Mouse (Mus musculus) forebrain, embryonic 14.5 days (tissue): Measurements from ENCODE around the gene Tnfrsf1a. TPM values are rescaled to one million over a fixed set of nuclear protein-coding genes. Genes with fewer than 3 reads are reported as not detected.
A peak's percentile ranks its signal among the peaks of the same experiment; 100 is the strongest.

Source experiments
- ATAC-seq: fragments of 200-750 bp; cut with Nextera tagmentation; 2 replicates; pipeline ENCODE4 v1.8.0; 2017; ENCODE audit warnings: mild to moderate bottlenecking, moderate library complexity
- DNase-seq: peaks from one replicate; pipeline ENCODE4 v3.0.0-alpha.2; 2015; ENCODE audit warnings: low spot score
- H3K27ac ChIP-seq: fragments of 300-500 bp; sonication (generic); 2 replicates; pipeline ENCODE4 v1.5.1; 2014; ENCODE audit warnings: low read depth, mild to moderate bottlenecking, control low read depth, low read length, moderate library complexity
- H3K27me3 ChIP-seq: fragments of 300-500 bp; sonication (generic); replicated peaks from 2 replicates; pipeline ENCODE4 v1.6.1; 2014; ENCODE audit warnings: low read length, control low read depth, mixed read lengths; ENCODE audit not compliant: control insufficient read depth, insufficient read depth
- H3K36me3 ChIP-seq: fragments of 300-500 bp; sonication (generic); 2 replicates; pipeline ENCODE4 v1.6.1; 2014; ENCODE audit warnings: low read length, control low read depth; ENCODE audit not compliant: control insufficient read depth, insufficient read depth
- H3K4me1 ChIP-seq: fragments of 300-500 bp; sonication (generic); 2 replicates; pipeline ENCODE4 v1.6.1; 2014; ENCODE audit warnings: antibody characterized with exemption, low read length, control low read depth; ENCODE audit not compliant: control insufficient read depth, insufficient read depth
- H3K4me2 ChIP-seq: fragments of 300-500 bp; sonication (generic); 2 replicates; pipeline ENCODE4 v1.6.1; 2014; ENCODE audit warnings: mild to moderate bottlenecking, control low read depth, low read length
- H3K4me3 ChIP-seq: fragments of 300-500 bp; sonication (generic); 2 replicates; pipeline ENCODE4 v1.5.1; 2014; ENCODE audit warnings: low read depth, low read length, control low read depth
- H3K9ac ChIP-seq: fragments of 300-500 bp; sonication (generic); 2 replicates; pipeline ENCODE4 v1.6.1; 2014; ENCODE audit warnings: mild to moderate bottlenecking, low read length, control low read depth, moderate library complexity
- H3K9me3 ChIP-seq: fragments of 300-500 bp; sonication (generic); replicated peaks from 2 replicates; pipeline ENCODE4 v1.6.1; 2016; ENCODE audit warnings: low read length, control low read depth, mixed read lengths; ENCODE audit not compliant: control insufficient read depth
- WGBS: fragments of 180-500 bp; shearing (Covaris S2); extraction: QIAGEN DNeasy Blood & Tissue Kit; methylation state at CpG from one replicate; pipeline ENCODE4 v1.1.7; 2014; 5-methylcytosine and 5-hydroxymethylcytosine counted together
- polyA plus RNA-seq: library from polyadenylated mRNA; unstranded; fragments of >200 nt; fragmentation: Nextera tagmentation; extraction: Ambion mirVana; gene quantifications from 2 replicates; pipeline ENCODE4 v1.2.1, GENCODE M21; 2014

Tnfrsf1a gene
- polyA plus RNA-seq, 1 experiment from 2014 or later: 14.2 TPM

- Histone ChIP-seq H3K36me3 (no peaks in the 10 kb centered on the region), H3K4me3 (no peak overlapping the region), H3K9me3 (no peaks in the 10 kb centered on the region), H3K4me1 (peaks cover 5% of the 10 kb centered on the region; the same call in 1 of the 2 replicates), H3K27me3 (peaks cover 20% of the 10 kb centered on the region), H3K9ac (no peak overlapping the region), H3K27ac (no peak overlapping the region), H3K4me2 (no peak overlapping the region)
- no peak for ATAC-seq
- no peak for DNase-seq
- WGBS: 6% methylated on average over 8 of the region's 8 CpGs
These were observed 15.3 kb downstream of the Tnfrsf1a start for GRCm38 (mm10) chr6:125364448-125364847.

- Histone ChIP-seq H3K36me3 (no peaks in the 10 kb centered on the region), H3K9ac (no peak overlapping the region), H3K4me3 (no peak overlapping the region), H3K4me1 (peaks cover 5% of the 10 kb centered on the region; the same call in 1 of the 2 replicates), H3K9me3 (no peaks in the 10 kb centered on the region), H3K27me3 (peaks cover 20% of the 10 kb centered on the region), H3K4me2 (no peak overlapping the region), H3K27ac (no peak overlapping the region)
- no peak for DNase-seq
- WGBS: 87% methylated on average over 5 of the region's 5 CpGs
- no peak for ATAC-seq
These were observed 16.4 kb downstream of the Tnfrsf1a start for GRCm38 (mm10) chr6:125365522-125365921.

- Histone ChIP-seq H3K4me2 (no peak overlapping the region), H3K4me1 (peaks cover 5% of the 10 kb centered on the region; the same call in 1 of the 2 replicates), H3K4me3 (no peak overlapping the region), H3K27ac (no peak overlapping the region), H3K9ac (no peak overlapping the region), H3K27me3 (peaks cover 17% of the 10 kb centered on the region), H3K9me3 (no peaks in the 10 kb centered on the region), H3K36me3 (no peaks in the 10 kb centered on the region)
- 71% methylated on average over 1 of the region's 1 CpGs for WGBS
- DNase-seq (no peak), ATAC-seq (no peak)
These were observed 17.0 kb downstream of the Tnfrsf1a start for GRCm38 (mm10) chr6:125366133-125366532.

- Histone ChIP-seq H3K4me1 (0 out of 2 replicates have a peak, but pooled peaks cover 2% of the 10 kb centered on the region), H3K36me3 (no peaks in the 10 kb centered on the region), H3K27me3 (peaks cover 8% of the 10 kb centered on the region), H3K27ac (no peak overlapping the region), H3K4me3 (no peak overlapping the region), H3K4me2 (no peak overlapping the region), H3K9me3 (no peaks in the 10 kb centered on the region), H3K9ac (no peak overlapping the region)
- DNase-seq (no peak), ATAC-seq (no peak)
- 49% methylated on average over 4 of the region's 4 CpGs for WGBS
These were observed 18.7 kb downstream of the Tnfrsf1a start for GRCm38 (mm10) chr6:125367758-125368371.

GRCm38 (mm10) chr6:125377042-125377441 lies 27.9 kb downstream of the Tnfrsf1a start:
- Histone ChIP-seq H3K27me3 (peaks cover 29% of the 10 kb centered on the region), H3K9me3 (no peaks in the 10 kb centered on the region), H3K9ac (no peak overlapping the region), H3K27ac (no peak overlapping the region), H3K4me2 (no peak overlapping the region), H3K36me3 (no peaks in the 10 kb centered on the region), H3K4me1 (no peaks in the 10 kb centered on the region), H3K4me3 (no peak overlapping the region)
- WGBS: 55% methylated on average over 6 of the region's 6 CpGs
- DNase-seq: peak; percentile 21
- ATAC-seq: no peak

GRCm38 (mm10) chr6:125377582-125378451 lies 28.7 kb downstream of the Tnfrsf1a start:
- H3K27me3 ChIP-seq: peaks cover 31% of the 10 kb centered on the region
- no peak overlapping the region for H3K27ac ChIP-seq
- no peaks in the 10 kb centered on the region for H3K9me3 ChIP-seq
- no peaks in the 10 kb centered on the region for H3K36me3 ChIP-seq
- ATAC-seq: peak; percentile 29; the same call in 1 of the 2 replicates
- no peaks in the 10 kb centered on the region for H3K4me1 ChIP-seq
- 47% methylated on average over 14 of the region's 16 CpGs for WGBS
- H3K4me3 ChIP-seq: no peak overlapping the region
- peak; percentile 22 for DNase-seq
- H3K4me2 ChIP-seq: no peak overlapping the region
- no peak overlapping the region for H3K9ac ChIP-seq

GRCm38 (mm10) chr6:125378621-125379020 lies 29.5 kb downstream of the Tnfrsf1a start:
- no peak overlapping the region for H3K9ac ChIP-seq
- DNase-seq: no peak
- peak; percentile 7; the same call in 1 of the 2 replicates for ATAC-seq
- H3K4me2 ChIP-seq: no peak overlapping the region
- H3K36me3 ChIP-seq: no peaks in the 10 kb centered on the region
- H3K4me3 ChIP-seq: no peak overlapping the region
- WGBS: 12% methylated on average over 6 of the region's 6 CpGs
- no peak overlapping the region for H3K27ac ChIP-seq
- H3K9me3 ChIP-seq: no peaks in the 10 kb centered on the region
- H3K4me1 ChIP-seq: no peaks in the 10 kb centered on the region
- peaks cover 31% of the 10 kb centered on the region for H3K27me3 ChIP-seq

- Histone ChIP-seq H3K4me2 (peak overlapping the region; percentile 48; the same call in 1 of the 2 replicates), H3K36me3 (no peaks in the 10 kb centered on the region), H3K4me3 (peak overlapping the region; percentile 10; the same call in 1 of the 2 replicates), H3K4me1 (no peaks in the 10 kb centered on the region), H3K9me3 (no peaks in the 10 kb centered on the region), H3K27me3 (peaks cover 31% of the 10 kb centered on the region), H3K9ac (no peak overlapping the region), H3K27ac (no peak overlapping the region)
- no peak for DNase-seq
- WGBS: 5% methylated on average over 9 of the region's 9 CpGs
- ATAC-seq: no peak
These were observed 30.6 kb downstream of the Tnfrsf1a start for GRCm38 (mm10) chr6:125379781-125380180.
